Mouse (Mus musculus): Measurements from ENCODE around the gene Apoc2.

The Apoc2 gene

DNA sequence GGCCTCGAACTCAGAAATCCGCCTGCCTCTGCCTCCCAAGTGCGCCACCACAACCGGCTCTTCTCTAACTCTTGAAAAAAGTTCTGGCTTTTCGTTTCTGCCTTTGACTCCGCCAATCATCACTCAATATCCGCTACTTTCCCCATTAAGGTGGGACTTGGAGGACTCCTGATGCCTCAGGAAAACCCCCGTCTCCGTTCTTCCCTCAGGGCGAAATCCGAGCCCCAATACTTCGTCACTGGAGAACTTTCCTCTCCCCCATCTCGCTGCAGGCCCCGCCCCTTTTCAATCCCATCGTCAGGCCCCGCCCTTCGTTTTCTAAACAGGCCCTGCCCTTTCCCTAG is 49.6 kb downstream of the Apoc2 start:
- DNase-seq, result no peak

DNA sequence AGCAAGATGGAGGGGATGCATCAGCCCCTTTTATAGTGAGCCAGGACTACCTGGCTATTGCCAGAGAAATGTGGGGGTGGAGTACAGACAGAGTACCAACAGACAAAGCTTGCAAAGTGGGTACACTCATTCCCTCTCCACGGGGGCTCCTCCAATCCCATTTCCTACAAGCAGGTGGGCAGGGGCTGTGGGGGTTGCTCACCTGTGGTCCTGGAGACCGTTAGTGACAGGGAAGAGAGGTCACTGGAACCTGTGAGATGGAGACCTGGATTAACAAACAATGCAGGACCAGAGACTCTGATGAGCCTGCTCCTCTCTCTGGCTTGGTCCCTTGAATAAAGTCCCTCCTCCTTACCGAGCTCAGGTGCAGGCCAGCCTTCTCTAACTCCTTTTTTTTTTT is 50.0 kb downstream of the Apoc2 start:
- DNase-seq, result no peak

- no peak for DNase-seq
Observed at GRCm38 (mm10) chr7:19623433-19623832, 54.3 kb downstream of the Apoc2 start.

GRCm38 (mm10) chr7:19622241-19622640 is 55.5 kb downstream of the Apoc2 start:
- no peak for DNase-seq

Measured in cerebellum, adult 11-12 months (tissue).